Mouse (Mus musculus): ENCODE measurements around the gene 4930407I10Rik.

GRCm38 (mm10) chr15:82032386-82032785, 26.6 kb upstream of the 4930407I10Rik start:
- TF ChIP-seq CTCF (IDR thresholded peaks at IDR 0.05; ENCODE audit: borderline replicate concordance, control insufficient read depth, extremely low read depth, insufficient read depth, low read length, poor library complexity) (no peak), POLR2A (IDR thresholded peaks at IDR 0.05; ENCODE audit: control insufficient read depth, extremely low read depth, insufficient read depth, low read length, poor library complexity) (no peak)

Data from thymus, adult 2 months (tissue).